Mouse (Mus musculus) intestine, postnatal 0 days (tissue): ENCODE data around the gene Furin. TPM values are rescaled to one million over a fixed set of nuclear protein-coding genes. Genes with fewer than 3 reads are reported as not detected.

Source experiments
- ATAC-seq: fragments of 200-750 bp; cut with Nextera tagmentation; 2 replicates; pipeline ENCODE4 v1.8.0; 2017; ENCODE audit warnings: mild to moderate bottlenecking, moderate TSS enrichment, moderate library complexity
- H3K27ac ChIP-seq: fragments of 300-500 bp; sonication (generic); 2 replicates; pipeline ENCODE4 v1.5.1; 2014; ENCODE audit warnings: mild to moderate bottlenecking, low read depth, low read length, moderate library complexity
- H3K27me3 ChIP-seq: fragments of 300-500 bp; sonication (generic); replicated peaks from 2 replicates; pipeline ENCODE4 v1.6.1; 2014; ENCODE audit warnings: low read length, mixed read lengths; ENCODE audit not compliant: control insufficient read depth, insufficient read depth
- H3K36me3 ChIP-seq: fragments of 300-500 bp; sonication (generic); 2 replicates; pipeline ENCODE4 v1.6.1; 2014; ENCODE audit warnings: mild to moderate bottlenecking, moderate library complexity; ENCODE audit not compliant: control insufficient read depth, insufficient read depth
- H3K4me1 ChIP-seq: fragments of 300-500 bp; sonication (generic); replicated peaks from 2 replicates; pipeline ENCODE4 v1.6.1; 2014; ENCODE audit warnings: antibody characterized with exemption, low read length, mixed read lengths; ENCODE audit not compliant: control insufficient read depth, insufficient read depth
- H3K4me2 ChIP-seq: fragments of 300-500 bp; sonication (generic); replicated peaks from 2 replicates; pipeline ENCODE4 v1.6.1; 2014; ENCODE audit warnings: low read depth, mild to moderate bottlenecking, moderate library complexity
- H3K4me3 ChIP-seq: fragments of 300-500 bp; sonication (generic); 2 replicates; pipeline ENCODE4 v1.5.1; 2014; ENCODE audit warnings: low read depth, low read length
- H3K9ac ChIP-seq: fragments of 300-500 bp; sonication (generic); 2 replicates; pipeline ENCODE4 v1.6.1; 2014; ENCODE audit warnings: mild to moderate bottlenecking, low read depth, low read length
- H3K9me3 ChIP-seq: fragments of 300-500 bp; sonication (generic); 2 replicates; pipeline ENCODE4 v1.6.1; 2016; ENCODE audit warnings: mixed run types; ENCODE audit not compliant: control insufficient read depth
- CTCF ChIP-seq: sonication (generic); IDR thresholded peaks from 2 replicates; pipeline ENCODE4 v1.5.1; 2016; ENCODE audit warnings: low read depth, mild to moderate bottlenecking, control low read depth, antibody characterized with exemption, moderate library complexity
- WGBS: fragments of 180-500 bp; shearing (Covaris S2); extraction: QIAGEN DNeasy Blood & Tissue Kit; methylation state at CpG from one replicate; pipeline ENCODE4 v1.1.7; 2014; 5-methylcytosine and 5-hydroxymethylcytosine counted together
- polyA plus RNA-seq: library from polyadenylated mRNA; unstranded; fragments of >200 nt; fragmentation: Nextera tagmentation; extraction: Ambion mirVana; gene quantifications from 2 replicates; pipeline ENCODE4 v1.2.1, GENCODE M21; 2015

Furin gene
- polyA plus RNA-seq, 1 experiment from 2014 or later, result 26.4 TPM

DNA sequence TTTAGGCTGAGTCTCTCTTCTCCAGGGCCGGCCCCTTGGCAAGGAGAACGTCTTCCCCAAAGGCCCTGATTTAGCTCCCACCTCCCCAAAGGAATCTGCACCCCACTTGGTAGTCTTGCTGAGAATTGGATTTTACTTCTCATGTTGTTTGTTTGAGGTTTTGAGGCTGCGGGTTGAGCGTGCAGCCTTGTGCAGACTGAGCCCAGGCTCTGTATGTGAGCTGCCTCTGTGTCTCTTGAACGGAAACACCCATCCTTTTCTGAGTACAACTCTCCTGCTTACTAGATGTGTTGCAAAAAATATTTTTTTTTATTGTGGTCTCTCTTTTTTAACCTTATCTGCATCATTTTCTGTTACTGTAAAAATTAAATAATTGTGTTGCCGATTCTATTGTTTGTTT, 16.3 kb upstream of the Furin start:
- Histone ChIP-seq H3K27me3 (no peaks in the 10 kb centered on the region), H3K27ac (no peak overlapping the region), H3K4me2 (no peak overlapping the region), H3K9ac (no peak overlapping the region), H3K36me3 (no peaks in the 10 kb centered on the region), H3K4me3 (no peak overlapping the region), H3K4me1 (no peaks in the 10 kb centered on the region), H3K9me3 (no peaks in the 10 kb centered on the region)
- TF ChIP-seq CTCF, result no peak
- WGBS, result 91% methylated on average over 6 of the region's 6 CpGs
- no peak for ATAC-seq

DNA sequence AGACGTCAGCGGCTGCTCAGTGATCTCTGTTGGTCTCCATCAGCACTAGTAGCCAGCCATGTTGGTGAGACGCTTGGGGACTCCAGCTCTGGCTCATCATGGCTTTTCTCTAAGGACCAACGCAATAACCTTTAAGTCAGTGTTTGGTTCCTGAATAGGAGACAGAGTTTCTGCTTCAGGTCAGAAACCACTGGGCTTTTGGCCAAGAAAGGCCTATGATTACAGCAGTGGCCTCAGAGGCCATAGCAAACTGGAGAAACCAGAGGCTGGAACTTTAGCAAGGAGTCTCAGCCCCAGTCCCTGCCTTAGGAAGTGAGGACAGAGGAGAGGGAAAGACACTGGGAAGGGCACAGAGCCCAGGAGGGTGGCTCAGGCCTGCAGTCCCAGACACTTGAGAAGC, 15.3 kb upstream of the Furin start:
- H3K4me1 ChIP-seq, result no peaks in the 10 kb centered on the region
- 85% methylated on average over 4 of the region's 4 CpGs for WGBS
- no peak overlapping the region for H3K9ac ChIP-seq
- no peak overlapping the region for H3K27ac ChIP-seq
- H3K27me3 ChIP-seq, result no peaks in the 10 kb centered on the region
- no peak overlapping the region for H3K4me3 ChIP-seq
- TF ChIP-seq CTCF, result no peak
- H3K36me3 ChIP-seq, result no peaks in the 10 kb centered on the region
- no peak overlapping the region for H3K4me2 ChIP-seq
- no peaks in the 10 kb centered on the region for H3K9me3 ChIP-seq
- ATAC-seq, result no peak

DNA sequence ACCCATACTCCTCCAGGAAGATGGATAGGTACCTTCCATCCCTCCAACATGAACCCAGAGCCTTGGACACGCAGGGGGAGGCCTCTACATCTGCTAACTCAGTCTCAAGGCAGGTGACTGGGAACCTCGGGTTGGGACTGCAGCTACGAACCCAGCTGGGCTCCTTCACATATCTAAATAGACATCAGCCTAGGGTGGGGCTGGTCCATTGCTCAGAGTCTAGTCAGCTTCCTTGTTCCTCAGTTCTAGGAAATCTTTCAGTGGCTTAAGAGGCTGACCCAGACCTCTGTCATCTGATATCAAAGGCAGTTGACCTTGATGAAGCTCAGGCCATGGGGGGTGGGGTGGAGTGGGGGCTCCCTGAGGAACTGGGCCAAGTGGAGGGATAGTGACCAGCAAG, 14.0 kb upstream of the Furin start:
- Histone ChIP-seq H3K9ac (no peak overlapping the region), H3K27ac (no peak overlapping the region), H3K4me3 (no peak overlapping the region), H3K36me3 (no peaks in the 10 kb centered on the region), H3K27me3 (no peaks in the 10 kb centered on the region), H3K4me2 (no peak overlapping the region), H3K9me3 (no peaks in the 10 kb centered on the region), H3K4me1 (no peaks in the 10 kb centered on the region)
- ATAC-seq, result 0 out of 2 replicates have a peak, but pooled peaks have one; percentile 19
- no peak for TF ChIP-seq CTCF
- WGBS, result 30% methylated on average over 3 of the region's 3 CpGs

DNA sequence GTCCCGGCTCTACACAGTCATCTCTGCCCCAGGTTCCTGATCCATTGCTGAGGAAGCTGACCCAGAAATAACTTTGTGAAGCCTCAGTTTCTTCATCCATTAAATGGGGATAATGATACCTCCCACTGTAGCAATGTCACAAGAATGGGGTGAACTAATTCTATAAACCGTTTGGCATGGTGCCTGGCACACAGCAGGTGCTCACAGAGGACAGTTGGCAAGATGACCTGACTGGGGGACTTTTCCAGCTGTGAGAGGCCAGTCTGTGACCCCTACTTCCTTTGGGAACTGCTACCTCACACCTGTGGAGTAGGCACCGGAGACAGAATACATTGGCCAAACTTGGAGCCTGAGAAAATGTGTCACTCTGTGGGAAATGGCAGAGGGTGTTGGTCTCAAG, 12.8 kb upstream of the Furin start:
- no peaks in the 10 kb centered on the region for H3K27me3 ChIP-seq
- no peak for ATAC-seq
- no peak overlapping the region for H3K4me3 ChIP-seq
- 88% methylated on average over 3 of the region's 3 CpGs for WGBS
- H3K36me3 ChIP-seq, result no peaks in the 10 kb centered on the region
- H3K4me2 ChIP-seq, result no peak overlapping the region
- H3K9me3 ChIP-seq, result no peaks in the 10 kb centered on the region
- no peak overlapping the region for H3K9ac ChIP-seq
- H3K4me1 ChIP-seq, result no peaks in the 10 kb centered on the region
- H3K27ac ChIP-seq, result no peak overlapping the region
- TF ChIP-seq CTCF, result no peak

DNA sequence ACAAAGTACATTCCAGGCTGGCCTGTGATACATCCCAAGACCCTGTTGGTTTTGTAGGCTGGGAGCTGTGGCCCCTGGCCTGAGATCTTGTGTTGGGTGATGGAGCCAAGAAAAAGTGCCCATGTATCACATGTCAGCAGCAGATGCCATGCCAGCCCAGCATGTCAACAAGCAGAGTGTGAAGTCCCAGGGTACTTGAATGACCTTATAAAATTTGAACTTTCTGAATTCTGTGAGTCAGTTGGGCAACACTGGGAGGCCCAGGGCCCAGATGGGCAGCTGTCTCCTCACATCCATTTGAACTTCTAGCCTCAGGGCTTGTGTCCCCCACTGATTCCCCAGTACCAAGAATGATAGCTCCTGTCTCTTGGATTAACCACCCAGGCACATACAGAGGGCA, 12.4 kb upstream of the Furin start:
- TF ChIP-seq CTCF, result no peak
- no peak for ATAC-seq
- Histone ChIP-seq H3K9ac (no peak overlapping the region), H3K27ac (no peak overlapping the region), H3K4me2 (no peak overlapping the region), H3K36me3 (no peaks in the 10 kb centered on the region), H3K27me3 (no peaks in the 10 kb centered on the region), H3K9me3 (no peaks in the 10 kb centered on the region), H3K4me1 (no peaks in the 10 kb centered on the region), H3K4me3 (no peak overlapping the region)

DNA sequence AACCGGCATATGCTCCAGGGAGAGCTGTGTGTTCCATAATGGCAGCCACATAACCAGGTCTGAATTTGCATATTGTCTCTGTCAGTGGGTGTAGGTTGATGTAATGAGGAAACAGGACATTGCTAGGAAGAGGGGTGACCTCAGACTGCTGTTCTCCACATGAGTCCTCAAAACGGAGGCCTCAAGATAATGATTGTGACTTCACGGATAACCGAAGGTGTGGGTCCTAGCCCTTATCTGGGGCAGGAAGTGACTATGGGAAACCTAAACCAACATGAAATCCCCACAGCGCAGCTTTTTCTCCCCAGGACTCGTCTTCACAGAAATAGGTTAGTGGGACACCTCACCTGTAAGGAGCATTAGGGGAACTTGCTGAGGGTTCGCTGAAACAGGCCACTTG, 11.7 kb upstream of the Furin start:
- Histone ChIP-seq H3K9me3 (no peaks in the 10 kb centered on the region), H3K9ac (no peak overlapping the region), H3K36me3 (no peaks in the 10 kb centered on the region), H3K4me2 (no peak overlapping the region), H3K27ac (no peak overlapping the region), H3K4me1 (no peaks in the 10 kb centered on the region), H3K27me3 (no peaks in the 10 kb centered on the region), H3K4me3 (no peak overlapping the region)
- no peak for ATAC-seq
- 73% methylated on average over 7 of the region's 7 CpGs for WGBS
- TF ChIP-seq CTCF, result no peak

DNA sequence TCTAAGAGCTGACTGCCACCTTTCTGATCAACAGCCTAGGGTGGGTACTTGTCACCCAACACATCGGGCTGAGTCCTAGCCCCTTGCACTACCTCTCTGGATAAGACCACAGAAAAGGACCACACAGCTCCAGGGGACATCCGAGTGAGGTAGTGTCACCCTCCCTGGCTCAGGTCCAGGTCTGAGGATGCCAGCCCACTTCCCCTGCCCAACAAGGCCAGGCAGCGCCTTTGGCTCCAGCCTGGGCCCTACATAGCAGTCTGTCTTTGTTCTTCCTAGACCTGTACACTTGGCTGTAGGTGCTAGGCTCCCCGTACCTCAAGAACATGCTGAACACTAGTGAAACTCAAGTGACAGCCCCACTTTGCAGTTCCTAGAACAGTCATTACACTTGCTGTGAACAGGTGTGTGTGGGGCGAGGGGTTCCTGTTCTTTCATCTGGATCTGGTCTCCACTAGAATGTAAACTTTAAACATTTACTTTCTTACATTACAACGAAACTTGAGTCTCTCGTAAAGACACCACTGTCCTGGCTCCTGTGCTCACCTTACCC, 9.1 kb upstream of the Furin start:
- Histone ChIP-seq H3K27me3 (no peaks in the 10 kb centered on the region), H3K9ac (no peak overlapping the region), H3K36me3 (no peaks in the 10 kb centered on the region), H3K4me3 (no peak overlapping the region), H3K4me2 (no peak overlapping the region), H3K9me3 (no peaks in the 10 kb centered on the region), H3K4me1 (no peaks in the 10 kb centered on the region), H3K27ac (no peak overlapping the region)
- no peak for TF ChIP-seq CTCF
- WGBS, result 80% methylated on average over 7 of the region's 7 CpGs
- ATAC-seq, result no peak
